Mouse (Mus musculus) heart, adult 11 months (tissue): ENCODE measurements around the gene Arhgef6.

Experiments used
- DNase-seq: peaks from one replicate; pipeline ENCODE4 v3.0.0; 2022

Gene Arhgef6

DNA sequence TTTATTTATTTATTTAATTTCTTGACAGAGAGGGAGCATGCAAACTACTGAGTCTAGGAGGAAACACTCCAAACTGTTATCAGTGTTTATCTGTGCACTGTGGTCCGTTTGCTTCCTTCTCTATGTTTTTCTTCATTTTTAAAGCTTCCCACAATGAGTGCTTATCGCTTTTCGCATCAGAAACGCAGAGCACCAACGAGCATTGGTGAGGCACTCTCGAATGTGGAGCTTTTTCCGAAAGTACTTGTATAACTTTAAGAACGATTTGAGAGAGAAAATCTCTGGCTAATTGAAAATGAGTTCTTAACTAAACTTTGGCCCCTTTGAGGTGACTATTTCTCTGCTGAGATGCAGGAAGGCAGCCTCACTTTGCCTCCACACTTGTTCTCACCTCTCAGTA is 151.2 kb downstream of the Arhgef6 start:
- DNase-seq = no peak

DNA sequence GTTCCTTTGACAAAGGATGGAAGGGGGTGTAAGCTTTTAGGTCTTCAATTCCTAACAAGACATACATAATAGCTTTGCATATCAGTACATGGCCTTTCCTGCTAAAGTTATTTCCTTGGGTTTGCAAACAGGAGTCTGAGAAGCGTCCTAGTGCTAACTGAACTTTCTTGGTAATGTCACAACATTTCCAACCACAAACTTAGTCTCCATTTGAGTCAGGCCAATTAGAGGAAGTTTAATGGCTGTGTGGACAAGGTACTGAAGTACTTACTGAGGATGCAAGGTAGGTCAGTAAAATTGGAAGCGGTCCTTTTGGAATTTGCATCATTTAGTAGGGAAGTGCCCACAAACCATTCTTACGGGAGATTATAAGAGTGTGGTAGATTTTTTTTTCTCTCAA is 155.2 kb downstream of the Arhgef6 start:
- no peak for DNase-seq

DNA sequence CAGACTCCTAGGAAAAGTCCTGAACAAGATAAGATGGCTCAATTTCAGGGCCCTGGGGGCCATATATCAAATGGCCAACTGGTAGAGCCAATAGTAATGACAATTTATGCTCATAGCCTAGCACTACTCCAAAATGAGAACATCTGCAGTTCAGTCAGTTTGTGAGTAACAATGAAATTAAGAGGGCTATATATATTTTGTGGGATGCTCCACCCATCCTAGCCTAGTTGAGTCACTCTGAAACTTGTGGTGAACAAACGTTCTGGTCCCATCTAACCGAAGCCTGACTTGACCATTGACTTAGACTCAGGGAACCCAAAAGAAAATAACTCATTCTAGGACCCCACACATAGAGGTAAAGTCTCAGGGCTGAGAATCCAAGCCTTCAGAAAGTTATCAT is 156.1 kb downstream of the Arhgef6 start:
- DNase-seq = no peak
